Mouse (Mus musculus) embryonic fibroblast, embryonic 13.5 days (primary cell): ENCODE data around the gene Mamdc2. TPM values are rescaled to one million over a fixed set of nuclear protein-coding genes. Genes with fewer than 3 reads are reported as not detected.
"Not testable (repeated sequence)": the region's sequence is repeated elsewhere in the genome, so short reads cannot be mapped to it uniquely, and the experiment has no call there.

Source experiments
- H3K27ac ChIP-seq: 2 replicates; pipeline ENCODE4 v1.5.1; 2012; ENCODE audit warnings: low read length, control low read depth, inconsistent platforms; ENCODE audit not compliant: insufficient read depth
- H3K4me1 ChIP-seq: 2 replicates; pipeline ENCODE4 v1.6.1; 2011; ENCODE audit warnings: low read length; ENCODE audit not compliant: control insufficient read depth, insufficient read depth
- H3K4me3 ChIP-seq: 2 replicates; pipeline ENCODE4 v1.5.1; 2011; ENCODE audit warnings: mild to moderate bottlenecking, control low read depth, low read length; ENCODE audit not compliant: insufficient read depth
- CTCF ChIP-seq: IDR thresholded peaks from 2 replicates; pipeline ENCODE4 v1.5.1; 2011; ENCODE audit warnings: mild to moderate bottlenecking, control low read depth, low read length, moderate library complexity, borderline replicate concordance; ENCODE audit not compliant: insufficient read depth
- POLR2A ChIP-seq: IDR thresholded peaks from 2 replicates; pipeline ENCODE4 v1.6.1; 2011; ENCODE audit warnings: low read depth, mild to moderate bottlenecking, control low read depth, low read length, moderate library complexity
- polyA plus RNA-seq: library from polyadenylated mRNA; stranded (reverse); fragments of >200 nt; gene quantifications from 2 replicates; pipeline ENCODE4 v1.2.4, GENCODE M21; 2011; ENCODE audit warnings: low read depth; ENCODE audit not compliant: missing spikeins, insufficient read length

The Mamdc2 gene
- polyA plus RNA-seq, 1 experiment: 21.7 TPM

DNA sequence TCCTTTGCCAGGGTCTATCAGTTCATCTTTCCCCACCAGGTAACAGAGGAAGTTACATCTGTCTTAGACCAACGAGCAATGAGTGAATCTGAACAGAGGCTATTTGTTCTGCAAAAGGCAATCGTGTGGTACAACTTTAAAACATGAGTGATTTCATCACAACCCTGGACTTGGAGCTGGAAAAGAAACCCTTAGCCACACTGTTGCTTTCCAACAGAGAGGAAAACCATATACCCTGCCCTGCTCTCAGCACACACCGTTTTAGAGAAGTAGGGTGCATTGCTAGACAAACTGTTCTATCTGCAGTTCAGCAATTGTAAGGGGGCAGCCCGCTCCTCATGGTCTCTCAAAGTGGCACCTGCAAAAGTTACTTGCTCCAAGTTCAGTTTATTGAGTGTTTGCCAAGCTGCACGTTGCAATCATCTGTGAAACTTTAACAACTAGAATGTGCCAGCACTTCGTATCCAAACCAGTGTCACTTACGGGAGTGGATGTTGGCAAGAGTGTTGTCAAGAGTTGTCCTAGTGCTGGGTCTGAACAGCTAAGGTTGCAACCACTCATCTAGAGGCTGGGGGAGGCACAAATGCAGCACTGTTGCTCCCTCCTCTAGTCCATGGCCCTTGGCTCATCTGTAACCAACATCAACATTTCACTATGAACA is 37.8 kb upstream of the Mamdc2 start:
- no peak for TF ChIP-seq CTCF
- TF ChIP-seq POLR2A: no peak

GRCm38 (mm10) chr19:23482571-23482970 is 34.3 kb upstream of the Mamdc2 start:
- H3K4me3 ChIP-seq, H3K27ac ChIP-seq, H3K4me1 ChIP-seq: not testable (repeated sequence)

More for the DNA sequence above, 37.8 kb upstream of the Mamdc2 start:
- Histone ChIP-seq H3K4me1 (peaks cover 4% of the 10 kb centered on the region; the same call in 1 of the 2 replicates), H3K27ac (no peak overlapping the region), H3K4me3 (no peak overlapping the region)

- Histone ChIP-seq H3K4me1 (peaks cover 2% of the 10 kb centered on the region; the same call in 1 of the 2 replicates), H3K27ac (no peak overlapping the region), H3K4me3 (no peak overlapping the region)
- TF ChIP-seq POLR2A (no peak), CTCF (no peak)
Observed at GRCm38 (mm10) chr19:23479597-23479967, 31.3 kb upstream of the Mamdc2 start.

DNA sequence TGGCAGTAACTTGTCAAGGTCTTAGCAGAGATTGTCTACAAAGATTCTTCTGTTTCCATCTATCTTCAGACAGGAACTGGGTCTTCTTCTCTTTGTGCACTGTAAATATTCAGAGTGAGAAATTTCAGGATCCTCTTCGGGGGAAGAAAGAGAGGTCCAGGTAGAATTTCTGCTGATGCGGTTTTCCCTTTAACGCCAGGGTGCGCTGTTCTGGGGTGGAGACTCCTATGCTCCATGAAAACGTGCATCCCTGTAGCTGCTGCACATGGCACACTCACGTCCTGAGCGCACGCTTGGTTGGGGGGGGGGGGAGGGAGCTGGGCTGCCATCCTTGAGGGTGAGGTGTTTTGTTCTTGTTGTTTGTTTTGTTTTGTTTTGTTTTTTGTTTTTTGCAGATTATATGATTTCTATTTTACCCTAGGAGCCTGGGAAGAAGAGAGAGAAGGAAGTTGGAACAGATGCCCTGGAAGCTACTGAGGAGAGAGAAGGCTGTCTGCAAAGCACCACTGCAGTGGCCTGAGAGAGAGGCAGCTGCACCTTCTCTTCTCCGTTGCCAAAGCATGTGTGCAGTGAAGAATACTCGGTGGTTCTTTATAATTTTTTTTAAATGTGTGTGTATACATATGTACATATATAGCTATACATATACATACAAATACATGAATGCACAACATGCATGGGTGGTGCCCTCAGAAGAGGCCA is 30.8 kb upstream of the Mamdc2 start:
- Histone ChIP-seq H3K27ac (no peak overlapping the region), H3K4me1 (peaks cover 2% of the 10 kb centered on the region; the same call in 1 of the 2 replicates), H3K4me3 (no peak overlapping the region)
- TF ChIP-seq CTCF (peak; percentile 44; the same call in 1 of the 2 replicates), POLR2A (no peak)

DNA sequence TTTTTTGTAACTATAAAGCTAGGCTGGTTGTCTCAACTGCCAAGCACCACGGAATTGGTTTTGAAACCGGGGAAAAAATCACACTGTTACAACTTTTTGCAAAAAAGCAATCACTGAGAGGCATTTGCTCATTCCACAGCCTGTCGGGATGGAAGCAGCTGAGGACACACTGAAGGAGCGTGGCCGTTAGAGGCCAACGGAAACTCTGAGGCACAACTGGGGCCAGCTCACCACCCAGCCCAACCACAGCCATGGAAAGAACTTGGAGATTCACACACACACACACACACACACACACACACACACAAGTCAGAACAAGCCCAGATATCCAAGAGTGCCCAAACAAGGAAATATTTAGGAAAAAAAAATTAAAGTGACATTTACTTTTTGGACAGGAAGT is 29.6 kb upstream of the Mamdc2 start:
- Histone ChIP-seq H3K27ac (0 out of 2 replicates have a peak overlapping the region, but pooled peaks have one; percentile 54), H3K4me1 (peaks cover 2% of the 10 kb centered on the region; the same call in 1 of the 2 replicates), H3K4me3 (no peak overlapping the region)
- TF ChIP-seq CTCF (no peak), POLR2A (no peak)

DNA sequence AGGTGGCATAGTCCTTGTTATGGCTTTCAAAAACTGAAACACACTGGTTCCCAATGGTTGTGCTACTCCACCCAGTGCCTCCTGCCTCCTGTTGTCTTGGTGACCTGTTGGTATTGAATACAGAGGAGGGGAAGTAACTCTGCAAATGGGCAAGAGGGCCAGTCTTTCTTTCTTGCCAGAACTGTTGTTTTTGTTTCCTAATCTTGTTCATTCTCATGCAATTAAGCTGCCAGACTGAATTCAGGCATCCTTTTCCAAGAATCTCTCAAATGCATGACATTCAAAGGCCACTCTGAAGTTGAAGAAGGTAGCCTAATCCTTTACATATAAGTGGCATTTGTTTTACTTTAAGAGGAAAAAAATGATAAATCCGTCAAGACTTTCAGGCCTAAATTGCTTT is 19.6 kb upstream of the Mamdc2 start:
- no peaks in the 10 kb centered on the region for H3K4me1 ChIP-seq
- no peak overlapping the region for H3K4me3 ChIP-seq
- no peak for TF ChIP-seq POLR2A
- TF ChIP-seq CTCF: no peak
- no peak overlapping the region for H3K27ac ChIP-seq

- no peak overlapping the region for H3K4me3 ChIP-seq
- no peaks in the 10 kb centered on the region for H3K4me1 ChIP-seq
- TF ChIP-seq CTCF: no peak
- TF ChIP-seq POLR2A: no peak
- no peak overlapping the region for H3K27ac ChIP-seq
Observed at GRCm38 (mm10) chr19:23467011-23467410, 18.8 kb upstream of the Mamdc2 start.

GRCm38 (mm10) chr19:23457492-23457891 is 9.2 kb upstream of the Mamdc2 start:
- H3K4me1 ChIP-seq: peaks cover 5% of the 10 kb centered on the region; the same call in 1 of the 2 replicates
- no peak overlapping the region for H3K4me3 ChIP-seq
- H3K27ac ChIP-seq: no peak overlapping the region
- TF ChIP-seq POLR2A (no peak), CTCF (no peak)

- H3K4me1 ChIP-seq: peaks cover 4% of the 10 kb centered on the region
- H3K27ac ChIP-seq: no peak overlapping the region
- no peak overlapping the region for H3K4me3 ChIP-seq
- TF ChIP-seq POLR2A (no peak), CTCF (no peak)
Observed at GRCm38 (mm10) chr19:23451361-23451760, 3.1 kb upstream of the Mamdc2 start.
